Mouse (Mus musculus): ENCODE measurements around the gene Lhfp.

- TF ChIP-seq POLR2A (IDR thresholded peaks at IDR 0.05; ENCODE audit: extremely low read depth, insufficient read depth, low read length), result no peak
- no peak for TF ChIP-seq CTCF (IDR thresholded peaks at IDR 0.05; ENCODE audit: low read depth, low read length)
Observed at GRCm38 (mm10) chr3:53200853-53201252, 159.5 kb downstream of the Lhfp start.
